Mouse (Mus musculus) 3134 (cell line): ENCODE measurements around the gene Gm10295.

Source experiments
- DNase-seq: peaks from one replicate; pipeline ENCODE4 v3.0.0-alpha.2; 2011; ENCODE audit warnings: low spot score; ENCODE audit not compliant: insufficient read length; ENCODE audit errors: extremely low read depth

Gene Gm10295

DNA sequence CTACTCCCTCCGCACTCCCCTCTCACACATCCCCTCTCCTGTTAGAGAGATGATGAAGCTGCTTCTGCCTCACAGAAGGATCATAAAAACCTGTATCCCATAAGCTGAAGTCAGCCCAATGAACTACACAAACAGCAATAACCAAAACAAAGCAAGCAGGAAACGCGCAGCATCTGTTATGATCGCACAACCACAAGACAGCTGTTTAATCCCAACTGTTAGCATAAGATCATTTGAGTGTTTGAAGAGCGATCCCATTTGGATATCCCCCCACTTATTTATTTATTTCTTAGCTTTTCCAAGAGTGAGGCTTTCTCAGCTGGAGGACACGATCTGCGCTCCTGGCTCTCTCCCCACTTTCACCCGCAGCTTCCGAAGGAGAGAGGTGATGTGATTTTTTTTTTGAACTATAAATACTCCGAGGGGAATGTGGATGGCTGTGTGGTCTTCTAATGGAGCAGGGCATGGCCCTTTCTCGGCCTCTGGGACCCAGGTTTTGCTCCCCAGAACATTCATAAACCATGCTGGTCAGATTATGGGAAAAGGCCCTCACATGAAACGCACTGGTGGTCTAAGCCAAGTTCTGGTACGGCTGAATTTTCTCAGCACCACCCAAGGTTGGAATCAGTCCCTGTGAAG lies 17.4 kb upstream of the Gm10295 start:
- no peak for DNase-seq

DNA sequence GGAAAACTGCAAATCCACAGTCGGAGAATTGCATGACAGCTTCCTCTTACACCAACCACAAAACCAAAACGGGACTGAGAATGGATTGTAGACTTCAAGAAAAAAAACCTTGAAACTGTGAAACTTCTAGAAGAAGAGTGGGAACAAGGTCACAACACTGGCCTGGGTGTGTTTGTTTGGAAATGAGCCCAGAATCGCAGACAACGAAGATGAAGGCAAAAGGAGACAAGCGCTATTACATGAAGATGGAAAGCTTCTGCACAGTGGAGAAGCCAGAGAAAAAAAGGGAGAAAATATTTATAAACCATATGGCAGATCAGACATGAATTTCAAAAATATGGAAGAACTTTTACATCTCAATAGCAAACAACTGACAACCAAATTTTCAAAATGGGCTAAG lies 4.3 kb upstream of the Gm10295 start:
- no peak for DNase-seq

DNA sequence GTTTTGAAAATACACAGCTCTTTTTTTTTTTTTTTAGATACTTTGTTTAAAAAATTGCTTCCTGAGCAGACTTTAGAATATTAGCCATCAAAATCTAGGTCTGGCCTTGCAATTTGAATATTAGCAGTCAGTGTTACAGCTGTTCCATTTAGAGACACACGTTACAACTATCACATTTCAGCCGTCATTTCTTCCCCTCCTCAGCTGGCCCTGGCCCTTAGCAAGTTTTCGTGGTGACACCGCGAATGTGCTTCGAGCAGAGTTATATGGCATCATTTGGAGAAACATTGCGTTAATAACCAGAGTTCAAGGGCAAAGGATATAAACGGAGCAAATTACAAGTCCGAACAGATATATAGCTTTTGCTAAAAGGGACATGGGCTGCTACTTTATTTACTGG lies 2.4 kb downstream of the Gm10295 start:
- no peak for DNase-seq

DNA sequence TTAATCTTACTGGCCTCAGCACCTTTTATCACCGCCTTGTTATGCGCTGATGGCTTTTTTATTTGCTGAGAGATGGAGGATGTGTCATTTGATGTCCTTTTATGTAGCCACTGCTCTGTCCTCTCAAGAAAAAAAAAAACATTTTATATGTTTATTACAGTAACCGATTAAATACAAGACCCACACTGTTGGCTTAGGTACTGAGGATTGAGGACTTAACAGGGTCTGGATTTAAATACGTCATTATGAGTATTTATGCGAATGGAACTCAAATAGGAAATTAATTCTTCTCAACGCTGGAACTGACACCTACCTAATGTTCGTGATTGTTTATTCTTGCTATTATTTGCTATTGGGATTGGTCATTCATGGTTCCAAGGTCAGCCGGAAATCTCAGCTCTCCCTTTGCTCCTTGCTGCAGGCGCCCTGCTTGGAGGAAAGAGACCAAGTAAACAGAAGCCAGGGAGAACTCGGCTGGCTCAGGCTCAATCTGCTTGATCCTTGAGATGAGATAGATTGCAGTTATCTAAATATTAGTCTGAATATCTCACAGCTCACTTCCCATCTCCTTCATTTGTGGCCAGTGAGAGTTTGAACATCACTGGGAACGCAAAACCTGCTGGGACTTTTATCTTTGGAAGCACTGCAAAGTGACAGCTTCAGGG lies 26.2 kb downstream of the Gm10295 start:
- no peak for DNase-seq

DNA sequence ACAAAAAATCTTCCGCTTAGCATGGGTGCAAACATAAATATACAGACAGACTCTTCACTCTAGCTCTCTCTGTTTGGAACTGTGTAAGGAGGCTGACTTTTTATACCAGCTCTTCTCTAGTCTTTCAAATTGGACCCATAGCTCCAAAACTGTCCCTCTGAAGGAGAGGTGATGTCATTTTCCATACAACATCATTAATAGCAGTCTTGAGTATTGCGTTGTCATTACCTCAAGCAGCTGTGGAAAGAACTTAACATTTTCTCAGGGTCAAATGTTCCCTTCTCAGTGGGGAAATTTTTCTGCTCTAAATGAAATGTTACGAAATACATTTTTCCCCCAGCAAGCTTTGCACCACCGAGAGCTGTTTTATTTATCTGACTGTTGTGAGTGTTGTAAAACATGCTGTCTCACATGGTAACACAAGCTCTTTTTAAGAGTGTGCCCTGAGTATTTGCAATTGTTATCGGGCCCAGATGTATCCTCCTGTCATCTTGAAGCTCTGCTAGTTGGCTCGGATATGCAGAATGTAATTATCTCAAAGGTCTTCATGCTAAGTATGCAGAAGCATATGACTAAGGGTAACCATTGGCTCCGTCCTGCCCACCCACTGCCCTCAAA lies 38.0 kb downstream of the Gm10295 start:
- no peak for DNase-seq

DNA sequence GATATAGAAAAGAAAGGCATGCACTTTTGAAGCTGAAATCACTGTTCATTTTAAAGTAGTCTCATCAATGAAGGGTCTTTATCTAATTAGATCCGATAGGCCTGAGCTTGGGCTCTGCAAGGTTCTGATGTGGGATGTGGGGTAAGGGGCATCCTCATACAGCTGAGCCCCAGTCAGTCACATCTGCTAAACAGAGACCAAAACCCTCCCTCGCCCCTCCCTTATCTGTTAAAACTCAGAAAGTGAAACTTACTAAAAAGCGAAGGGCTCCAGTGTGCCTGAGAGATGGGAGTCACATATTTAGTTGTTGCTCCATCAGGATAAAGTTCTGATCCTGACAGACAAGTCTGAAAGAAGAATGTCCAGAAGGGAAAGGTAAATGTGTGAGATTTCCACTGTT lies 38.9 kb downstream of the Gm10295 start:
- DNase-seq, result no peak

DNA sequence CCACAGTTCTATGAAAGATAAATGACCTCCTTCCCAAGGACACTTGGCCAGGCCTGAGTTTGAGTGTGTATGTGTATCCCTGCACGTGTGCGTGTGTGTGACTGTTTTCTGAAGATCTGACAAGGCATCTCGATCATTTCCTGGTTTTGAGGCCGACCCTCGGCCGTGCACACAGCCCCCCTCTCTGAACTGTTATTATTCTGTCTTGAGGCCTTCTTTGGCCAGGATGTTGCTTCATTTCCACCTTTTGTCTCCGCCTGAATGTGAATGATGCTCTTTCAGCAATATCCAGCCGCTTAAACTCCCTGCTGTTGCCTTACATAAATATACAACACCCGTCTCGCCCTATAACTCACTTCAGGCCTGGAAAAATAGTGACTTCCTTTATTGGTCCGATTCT lies 39.9 kb downstream of the Gm10295 start:
- DNase-seq, result no peak

DNA sequence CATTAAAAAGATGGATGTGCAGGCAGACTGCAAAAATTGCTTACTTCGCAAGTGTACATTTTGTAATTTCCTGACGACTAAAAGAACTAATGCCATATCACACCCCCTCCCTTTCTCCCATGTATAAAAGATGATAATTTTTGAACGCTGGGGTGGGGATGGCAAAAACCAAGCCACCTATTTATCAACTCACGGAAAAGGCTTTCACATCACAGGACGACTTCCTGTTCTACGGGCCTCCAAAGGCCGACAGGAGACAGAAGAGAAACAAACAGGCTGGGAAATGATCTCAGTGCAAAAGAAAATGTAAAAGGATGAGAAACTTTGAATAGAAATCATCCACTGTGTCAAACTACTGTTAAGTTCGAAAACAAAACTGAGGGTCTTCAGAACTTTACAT lies 43.2 kb downstream of the Gm10295 start:
- DNase-seq, result no peak

DNA sequence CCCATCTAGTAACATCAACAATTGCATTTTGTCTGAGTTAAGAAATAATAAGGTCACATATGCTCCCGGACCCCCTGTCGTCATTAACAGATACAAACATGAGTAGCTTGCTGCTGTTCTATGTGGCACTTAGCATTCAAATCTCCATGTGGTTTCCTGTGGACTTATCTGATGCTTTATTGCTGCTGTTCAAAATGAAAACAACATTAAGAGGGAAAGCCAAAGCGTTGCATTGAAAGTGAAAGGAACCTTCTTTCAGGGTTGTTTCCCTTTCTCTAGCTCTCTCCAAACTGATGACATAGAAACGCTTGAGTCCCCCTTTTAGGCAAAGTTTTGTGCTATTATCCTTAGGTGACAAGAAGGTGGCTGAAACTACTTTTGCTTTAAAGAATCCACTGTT lies 48.6 kb downstream of the Gm10295 start:
- no peak for DNase-seq
